Mouse (Mus musculus) A20 (cell line): ENCODE results near the gene Ift52.
"Not testable (repeated sequence)": the region's sequence is repeated elsewhere in the genome, so short reads cannot be mapped to it uniquely, and the experiment has no call there.

ENCODE experiments used
- DNase-seq: peaks from one replicate; pipeline ENCODE4 v3.0.0-alpha.2; 2011; ENCODE audit warnings: low read depth, low spot score

Ift52 gene

GRCm38 (mm10) chr2:163031289-163031688 is 14.1 kb downstream of the Ift52 start:
- no peak for DNase-seq

GRCm38 (mm10) chr2:163031757-163032156 is 14.6 kb downstream of the Ift52 start:
- no peak for DNase-seq

- DNase-seq = no peak
Measured at GRCm38 (mm10) chr2:163032622-163033021, 15.5 kb downstream of the Ift52 start.

- DNase-seq = no peak
Measured at GRCm38 (mm10) chr2:163039940-163040339, 22.8 kb downstream of the Ift52 start.

GRCm38 (mm10) chr2:163048125-163048524 is 31.0 kb downstream of the Ift52 start:
- DNase-seq = peak; percentile 78

GRCm38 (mm10) chr2:163049116-163049515 is 32.0 kb downstream of the Ift52 start:
- no peak for DNase-seq

- DNase-seq = peak; percentile 19
Measured at GRCm38 (mm10) chr2:163051691-163052090, 34.5 kb downstream of the Ift52 start.

GRCm38 (mm10) chr2:163052101-163052500 is 34.9 kb downstream of the Ift52 start:
- DNase-seq = no peak

GRCm38 (mm10) chr2:163052826-163053225 is 35.7 kb downstream of the Ift52 start:
- no peak for DNase-seq

- peak; percentile 97 for DNase-seq
Measured at GRCm38 (mm10) chr2:163054335-163054840, 37.2 kb downstream of the Ift52 start, which contains the start of gene Mybl2. Gene Mybl2, plus strand, starts transcription at chr2:163054687.

- DNase-seq = peak; percentile 67
Measured at GRCm38 (mm10) chr2:163054891-163055494, 37.8 kb downstream of the Ift52 start.

- DNase-seq = no peak
Measured at GRCm38 (mm10) chr2:163055715-163056114, 38.6 kb downstream of the Ift52 start.

- no peak for DNase-seq
Measured at GRCm38 (mm10) chr2:163056584-163056983, 39.4 kb downstream of the Ift52 start.

- not testable (repeated sequence) for DNase-seq
Measured at GRCm38 (mm10) chr2:163058981-163059380, 41.8 kb downstream of the Ift52 start.

GRCm38 (mm10) chr2:163060630-163061029 is 43.5 kb downstream of the Ift52 start:
- no peak for DNase-seq

- DNase-seq = peak; percentile 39
Measured at GRCm38 (mm10) chr2:163061203-163062118, 44.3 kb downstream of the Ift52 start.

GRCm38 (mm10) chr2:163062119-163062508 is 45.0 kb downstream of the Ift52 start:
- DNase-seq = no peak

GRCm38 (mm10) chr2:163066326-163066725 is 49.2 kb downstream of the Ift52 start:
- no peak for DNase-seq

- no peak for DNase-seq
Measured at GRCm38 (mm10) chr2:163067233-163067632, 50.1 kb downstream of the Ift52 start.

GRCm38 (mm10) chr2:163070213-163070612 is 53.1 kb downstream of the Ift52 start:
- DNase-seq = no peak

- DNase-seq = no peak
Measured at GRCm38 (mm10) chr2:163071590-163071989, 54.4 kb downstream of the Ift52 start.

- no peak for DNase-seq
Measured at GRCm38 (mm10) chr2:163073023-163073757, 56.0 kb downstream of the Ift52 start.
